Mouse (Mus musculus) limb, embryonic 12.5 days (tissue): ENCODE data around the gene Plcg1. TPM values are rescaled to one million over a fixed set of nuclear protein-coding genes. Genes with fewer than 3 reads are reported as not detected.

Source experiments
- ATAC-seq: fragments of 200-750 bp; cut with Nextera tagmentation; 2 replicates; pipeline ENCODE4 v1.8.0; 2017; ENCODE audit warnings: low read depth, moderate TSS enrichment; ENCODE audit not compliant: insufficient number of reproducible peaks, insufficient read depth, low FRiP score, low TSS enrichment
- H3K27ac ChIP-seq: fragments of 300-500 bp; sonication (generic); 2 replicates; pipeline ENCODE4 v1.5.1; 2016; ENCODE audit warnings: mild to moderate bottlenecking, moderate library complexity
- H3K27me3 ChIP-seq: fragments of 300-500 bp; sonication (generic); 2 replicates; pipeline ENCODE4 v1.6.1; 2016; ENCODE audit warnings: mild to moderate bottlenecking, moderate library complexity
- H3K36me3 ChIP-seq: fragments of 300-500 bp; sonication (generic); 2 replicates; pipeline ENCODE4 v1.6.1; 2016; ENCODE audit warnings: mild to moderate bottlenecking, moderate library complexity
- H3K4me1 ChIP-seq: fragments of 300-500 bp; sonication (generic); replicated peaks from 2 replicates; pipeline ENCODE4 v1.6.1; 2016
- H3K4me2 ChIP-seq: fragments of 300-500 bp; sonication (generic); 2 replicates; pipeline ENCODE4 v1.6.1; 2016; ENCODE audit warnings: mild to moderate bottlenecking, moderate library complexity
- H3K4me3 ChIP-seq: fragments of 300-500 bp; sonication (generic); replicated peaks from 2 replicates; pipeline ENCODE4 v1.5.1; 2016; ENCODE audit warnings: mild to moderate bottlenecking
- H3K9ac ChIP-seq: fragments of 300-500 bp; sonication (generic); replicated peaks from 2 replicates; pipeline ENCODE4 v1.6.1; 2016; ENCODE audit warnings: mild to moderate bottlenecking, moderate library complexity
- H3K9me3 ChIP-seq: fragments of 300-500 bp; sonication (generic); 2 replicates; pipeline ENCODE4 v1.6.1; 2016; ENCODE audit warnings: mild to moderate bottlenecking, moderate library complexity
- WGBS: fragments of 180-500 bp; shearing (Covaris S2); methylation state at CpG from one replicate; pipeline ENCODE4 v1.1.7; 2016; 5-methylcytosine and 5-hydroxymethylcytosine counted together
- polyA plus RNA-seq: library from polyadenylated mRNA; unstranded; fragments of >200 nt; fragmentation: Nextera tagmentation; extraction: Ambion mirVana; gene quantifications from 2 replicates; pipeline ENCODE4 v1.2.1, GENCODE M21; 2016

The Plcg1 gene
- polyA plus RNA-seq, 1 experiment from 2014 or later, result 106 TPM

- 87% methylated on average over 6 of the region's 6 CpGs for WGBS
- H3K27ac ChIP-seq, result no peak overlapping the region
- no peak overlapping the region for H3K9ac ChIP-seq
- H3K4me2 ChIP-seq, result no peak overlapping the region
- H3K4me3 ChIP-seq, result no peak overlapping the region
- H3K9me3 ChIP-seq, result no peaks in the 10 kb centered on the region
- peaks cover 43% of the 10 kb centered on the region for H3K36me3 ChIP-seq
- no peak for ATAC-seq
- H3K27me3 ChIP-seq, result no peaks in the 10 kb centered on the region
- peaks cover 10% of the 10 kb centered on the region for H3K4me1 ChIP-seq
Observed at GRCm38 (mm10) chr2:160725877-160726864, 4.9 kb upstream of the Plcg1 start.

- 85% methylated on average over 3 of the region's 3 CpGs for WGBS
- Histone ChIP-seq H3K4me3 (no peak overlapping the region), H3K9me3 (no peaks in the 10 kb centered on the region), H3K36me3 (peaks cover 28% of the 10 kb centered on the region), H3K27me3 (no peaks in the 10 kb centered on the region), H3K27ac (no peak overlapping the region), H3K9ac (no peak overlapping the region), H3K4me1 (peaks cover 27% of the 10 kb centered on the region), H3K4me2 (no peak overlapping the region)
- no peak for ATAC-seq
Observed at GRCm38 (mm10) chr2:160728972-160729371, 2.1 kb upstream of the Plcg1 start.

- peaks cover 31% of the 10 kb centered on the region for H3K4me1 ChIP-seq
- no peak for ATAC-seq
- H3K4me3 ChIP-seq, result no peak overlapping the region
- H3K27ac ChIP-seq, result no peak overlapping the region
- no peaks in the 10 kb centered on the region for H3K9me3 ChIP-seq
- peaks cover 28% of the 10 kb centered on the region for H3K36me3 ChIP-seq
- no peaks in the 10 kb centered on the region for H3K27me3 ChIP-seq
- no peak overlapping the region for H3K9ac ChIP-seq
- no peak overlapping the region for H3K4me2 ChIP-seq
- WGBS, result 70% methylated on average over 2 of the region's 2 CpGs
Observed at GRCm38 (mm10) chr2:160729436-160729835, 1.7 kb upstream of the Plcg1 start.

- Histone ChIP-seq H3K9me3 (no peaks in the 10 kb centered on the region), H3K36me3 (peaks cover 28% of the 10 kb centered on the region; the same call in 1 of the 2 replicates), H3K27me3 (no peaks in the 10 kb centered on the region), H3K4me1 (peaks cover 38% of the 10 kb centered on the region), H3K4me3 (peak overlapping the region; percentile 86), H3K4me2 (peak overlapping the region; percentile 94), H3K9ac (peak overlapping the region; percentile 99), H3K27ac (0 out of 2 replicates have a peak overlapping the region, but pooled peaks have one; percentile 98)
- ATAC-seq, result 0 out of 2 replicates have a peak, but pooled peaks have one; percentile 7
- WGBS, result 27% methylated on average over 17 of the region's 17 CpGs
Observed at GRCm38 (mm10) chr2:160729851-160730796, 976 bp upstream of the Plcg1 start.

- WGBS, result 8% methylated on average over 19 of the region's 19 CpGs
- H3K9ac ChIP-seq, result peak overlapping the region; percentile 99
- H3K9me3 ChIP-seq, result no peaks in the 10 kb centered on the region
- peak; percentile 67 for ATAC-seq
- H3K36me3 ChIP-seq, result peaks cover 28% of the 10 kb centered on the region
- peak overlapping the region; percentile 86 for H3K4me3 ChIP-seq
- peak overlapping the region; percentile 94 for H3K4me2 ChIP-seq
- peak overlapping the region; percentile 98 for H3K27ac ChIP-seq
- H3K27me3 ChIP-seq, result no peaks in the 10 kb centered on the region
- H3K4me1 ChIP-seq, result peaks cover 44% of the 10 kb centered on the region
Observed at GRCm38 (mm10) chr2:160730797-160731116, 343 bp upstream of the Plcg1 start.

GRCm38 (mm10) chr2:160731839-160732261 is 750 bp downstream of the Plcg1 start:
- no peak for ATAC-seq
- H3K9me3 ChIP-seq, result no peaks in the 10 kb centered on the region
- H3K9ac ChIP-seq, result peak overlapping the region; percentile 99
- WGBS, result 1% methylated on average over 32 of the region's 32 CpGs
- H3K36me3 ChIP-seq, result peaks cover 38% of the 10 kb centered on the region
- H3K4me1 ChIP-seq, result peaks cover 44% of the 10 kb centered on the region
- H3K27me3 ChIP-seq, result no peaks in the 10 kb centered on the region
- H3K27ac ChIP-seq, result peak overlapping the region; percentile 98
- peak overlapping the region; percentile 86 for H3K4me3 ChIP-seq
- peak overlapping the region; percentile 94 for H3K4me2 ChIP-seq

- Histone ChIP-seq H3K4me3 (peak overlapping the region; percentile 86), H3K4me2 (peak overlapping the region; percentile 94), H3K9ac (peak overlapping the region; percentile 99), H3K27ac (peak overlapping the region; percentile 98; the same call in 1 of the 2 replicates), H3K36me3 (peaks cover 44% of the 10 kb centered on the region), H3K27me3 (no peaks in the 10 kb centered on the region), H3K4me1 (peaks cover 44% of the 10 kb centered on the region), H3K9me3 (no peaks in the 10 kb centered on the region)
- ATAC-seq, result no peak
- WGBS, result 30% methylated on average over 9 of the region's 9 CpGs
Observed at GRCm38 (mm10) chr2:160732420-160732995, 1.4 kb downstream of the Plcg1 start.

GRCm38 (mm10) chr2:160733131-160733531 is 2.0 kb downstream of the Plcg1 start:
- ATAC-seq, result no peak
- H3K27ac ChIP-seq, result no peak overlapping the region
- H3K9me3 ChIP-seq, result no peaks in the 10 kb centered on the region
- 34% methylated on average over 7 of the region's 7 CpGs for WGBS
- H3K36me3 ChIP-seq, result peaks cover 46% of the 10 kb centered on the region
- peak overlapping the region; percentile 99 for H3K9ac ChIP-seq
- H3K4me2 ChIP-seq, result peak overlapping the region; percentile 94
- H3K27me3 ChIP-seq, result no peaks in the 10 kb centered on the region
- H3K4me3 ChIP-seq, result peak overlapping the region; percentile 86
- peaks cover 49% of the 10 kb centered on the region for H3K4me1 ChIP-seq

GRCm38 (mm10) chr2:160734331-160734730 is 3.2 kb downstream of the Plcg1 start:
- 82% methylated on average over 3 of the region's 3 CpGs for WGBS
- no peaks in the 10 kb centered on the region for H3K9me3 ChIP-seq
- peak overlapping the region; percentile 86 for H3K4me3 ChIP-seq
- H3K9ac ChIP-seq, result no peak overlapping the region
- H3K27me3 ChIP-seq, result no peaks in the 10 kb centered on the region
- H3K27ac ChIP-seq, result no peak overlapping the region
- H3K36me3 ChIP-seq, result peaks cover 58% of the 10 kb centered on the region
- peaks cover 52% of the 10 kb centered on the region for H3K4me1 ChIP-seq
- ATAC-seq, result no peak
- peak overlapping the region; percentile 94 for H3K4me2 ChIP-seq

- WGBS, result 89% methylated on average over 5 of the region's 5 CpGs
- H3K9ac ChIP-seq, result no peak overlapping the region
- H3K27me3 ChIP-seq, result no peaks in the 10 kb centered on the region
- no peak for ATAC-seq
- H3K9me3 ChIP-seq, result no peaks in the 10 kb centered on the region
- no peak overlapping the region for H3K4me2 ChIP-seq
- H3K4me3 ChIP-seq, result no peak overlapping the region
- H3K27ac ChIP-seq, result no peak overlapping the region
- peaks cover 52% of the 10 kb centered on the region for H3K4me1 ChIP-seq
- H3K36me3 ChIP-seq, result peaks cover 72% of the 10 kb centered on the region
Observed at GRCm38 (mm10) chr2:160735706-160736310, 4.7 kb downstream of the Plcg1 start.
